Mouse (Mus musculus): ENCODE results near the gene Dnah1. TPM values are rescaled to one million over a fixed set of nuclear protein-coding genes. Genes with fewer than 3 reads are reported as not detected.
A peak's percentile ranks its signal among the peaks of the same experiment; 100 is the strongest.

Dnah1 gene
- total RNA-seq, 1 experiment from 2014 or later, result 0.12 TPM

GRCm38 (mm10) chr14:31322191-31322590, 1.5 kb downstream of the Dnah1 start:
- no peak for ATAC-seq (ENCODE audit: extremely low read depth, insufficient number of reproducible peaks, low FRiP score, poor library complexity, severe bottlenecking)

- ATAC-seq (ENCODE audit: extremely low read depth, insufficient number of reproducible peaks, low FRiP score, poor library complexity, severe bottlenecking), result no peak
Measured at GRCm38 (mm10) chr14:31321181-31321580, 2.5 kb downstream of the Dnah1 start.

- no peak for ATAC-seq (ENCODE audit: extremely low read depth, insufficient number of reproducible peaks, low FRiP score, poor library complexity, severe bottlenecking)
Measured at GRCm38 (mm10) chr14:31319546-31319945, 4.2 kb downstream of the Dnah1 start.

GRCm38 (mm10) chr14:31317754-31318153, 5.9 kb downstream of the Dnah1 start:
- no peak for ATAC-seq (ENCODE audit: extremely low read depth, insufficient number of reproducible peaks, low FRiP score, poor library complexity, severe bottlenecking)

GRCm38 (mm10) chr14:31316613-31317012, 7.1 kb downstream of the Dnah1 start:
- no peak for ATAC-seq (ENCODE audit: extremely low read depth, insufficient number of reproducible peaks, low FRiP score, poor library complexity, severe bottlenecking)

- ATAC-seq (ENCODE audit: extremely low read depth, insufficient number of reproducible peaks, low FRiP score, poor library complexity, severe bottlenecking), result peak; percentile 35; the same call in 1 of the 2 replicates
Measured at GRCm38 (mm10) chr14:31313192-31313591, 10.5 kb downstream of the Dnah1 start.

GRCm38 (mm10) chr14:31285728-31286127, 38.0 kb downstream of the Dnah1 start:
- no peak for ATAC-seq (ENCODE audit: extremely low read depth, insufficient number of reproducible peaks, low FRiP score, poor library complexity, severe bottlenecking)

- ATAC-seq (ENCODE audit: extremely low read depth, insufficient number of reproducible peaks, low FRiP score, poor library complexity, severe bottlenecking), result peak; percentile 62
Measured at GRCm38 (mm10) chr14:31272164-31272563, 51.5 kb downstream of the Dnah1 start.

GRCm38 (mm10) chr14:31271121-31271520, 52.6 kb downstream of the Dnah1 start:
- no peak for ATAC-seq (ENCODE audit: extremely low read depth, insufficient number of reproducible peaks, low FRiP score, poor library complexity, severe bottlenecking)

GRCm38 (mm10) chr14:31269456-31270100, 54.1 kb downstream of the Dnah1 start:
- ATAC-seq (ENCODE audit: extremely low read depth, insufficient number of reproducible peaks, low FRiP score, poor library complexity, severe bottlenecking), result no peak

GRCm38 (mm10) chr14:31268301-31269001, 55.2 kb downstream of the Dnah1 start:
- no peak for ATAC-seq (ENCODE audit: extremely low read depth, insufficient number of reproducible peaks, low FRiP score, poor library complexity, severe bottlenecking)

- ATAC-seq (ENCODE audit: extremely low read depth, insufficient number of reproducible peaks, low FRiP score, poor library complexity, severe bottlenecking), result no peak
Measured at GRCm38 (mm10) chr14:31267649-31268048, 56.0 kb downstream of the Dnah1 start.

GRCm38 (mm10) chr14:31260932-31261331, 62.8 kb downstream of the Dnah1 start:
- ATAC-seq (ENCODE audit: extremely low read depth, insufficient number of reproducible peaks, low FRiP score, poor library complexity, severe bottlenecking), result no peak

GRCm38 (mm10) chr14:31260374-31260773, 63.3 kb downstream of the Dnah1 start:
- no peak for ATAC-seq (ENCODE audit: extremely low read depth, insufficient number of reproducible peaks, low FRiP score, poor library complexity, severe bottlenecking)

- no peak for ATAC-seq (ENCODE audit: extremely low read depth, insufficient number of reproducible peaks, low FRiP score, poor library complexity, severe bottlenecking)
Measured at GRCm38 (mm10) chr14:31258476-31259050, 65.1 kb downstream of the Dnah1 start.

GRCm38 (mm10) chr14:31252091-31252490, 71.6 kb downstream of the Dnah1 start:
- ATAC-seq (ENCODE audit: extremely low read depth, insufficient number of reproducible peaks, low FRiP score, poor library complexity, severe bottlenecking), result no peak

GRCm38 (mm10) chr14:31251626-31252025, 72.1 kb downstream of the Dnah1 start:
- no peak for ATAC-seq (ENCODE audit: extremely low read depth, insufficient number of reproducible peaks, low FRiP score, poor library complexity, severe bottlenecking)

- peak; percentile 87 for ATAC-seq (ENCODE audit: extremely low read depth, insufficient number of reproducible peaks, low FRiP score, poor library complexity, severe bottlenecking)
Measured at GRCm38 (mm10) chr14:31251084-31251604, 72.6 kb downstream of the Dnah1 start, which contains the start of the genes Phf7 and Bap1. Gene Phf7, minus strand, starts transcription at chr14:31251317. Gene Bap1, plus strand, starts transcription at chr14:31251450.

- ATAC-seq (ENCODE audit: extremely low read depth, insufficient number of reproducible peaks, low FRiP score, poor library complexity, severe bottlenecking), result no peak
Measured at GRCm38 (mm10) chr14:31250222-31251083, 73.2 kb downstream of the Dnah1 start.
